Mouse (Mus musculus): ENCODE measurements around the gene Vps33a. TPM values are rescaled to one million over a fixed set of nuclear protein-coding genes. Genes with fewer than 3 reads are reported as not detected.

The Vps33a gene
- 12.9 and 15.9 TPM in 2 replicates for polyA plus RNA-seq (2012; rRNA removed)

GRCm38 (mm10) chr5:123572357-123573186 lies at the start of gene Vps33a:
Vps33a (minus strand) TSS chr5:123573038.
- TF ChIP-seq CTCF (IDR thresholded peaks at IDR 0.05; ENCODE audit: insufficient read depth, low read length) (no peak), POLR2A (IDR thresholded peaks at IDR 0.05; ENCODE audit: borderline replicate concordance, extremely low read depth, low read depth, low read length) (peak; percentile 93)
- H3K4me3 ChIP-seq (replicated peaks; ENCODE audit: extremely low read depth, low read depth, low read length) = peak within 1 kb of the TSS; percentile 98
- WGBS = under 1% methylated on average over 54 of the region's 54 CpGs

DNA sequence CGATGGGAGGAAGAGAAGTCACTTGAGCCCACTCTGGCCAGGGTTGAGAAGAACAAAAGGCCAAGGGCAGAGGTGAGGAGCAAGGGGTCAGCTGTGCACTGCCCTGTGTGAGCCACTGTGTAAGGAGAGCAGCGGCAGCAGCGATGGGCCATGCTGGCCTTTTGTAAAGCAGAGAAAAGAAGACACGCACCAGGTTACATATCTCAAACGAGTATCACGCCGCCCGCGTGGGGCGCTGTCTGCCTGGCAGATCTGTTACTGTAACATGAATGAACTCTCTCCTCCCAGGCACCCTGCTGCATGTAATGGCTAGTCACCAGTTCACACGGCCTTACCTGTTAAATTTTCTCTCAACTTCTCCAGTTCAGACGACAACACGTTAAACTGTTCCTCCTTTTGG lies 49.6 kb upstream of the Vps33a start:
- TF ChIP-seq POLR2A (IDR thresholded peaks at IDR 0.05; ENCODE audit: borderline replicate concordance, extremely low read depth, low read depth, low read length) (no peak), CTCF (IDR thresholded peaks at IDR 0.05; ENCODE audit: insufficient read depth, low read length) (no peak)
- whole genome bisulfite sequencing = 87% methylated on average over 13 of the region's 13 CpGs
- Histone ChIP-seq H3K4me1 (ENCODE audit: control insufficient read depth, insufficient read depth, low read length) (no peaks in the 10 kb centered on the region), H3K4me3 (replicated peaks; ENCODE audit: extremely low read depth, low read depth, low read length) (no peak overlapping the region)
- DNase-seq = no peak

More at GRCm38 (mm10) chr5:123572357-123573186, at the start of gene Vps33a:
- DNase-seq = peak; percentile 93
- H3K4me1 ChIP-seq (ENCODE audit: control insufficient read depth, insufficient read depth, low read length) = peaks cover 4% of the 10 kb centered on the region; the same call in 1 of the 2 replicates

DNA sequence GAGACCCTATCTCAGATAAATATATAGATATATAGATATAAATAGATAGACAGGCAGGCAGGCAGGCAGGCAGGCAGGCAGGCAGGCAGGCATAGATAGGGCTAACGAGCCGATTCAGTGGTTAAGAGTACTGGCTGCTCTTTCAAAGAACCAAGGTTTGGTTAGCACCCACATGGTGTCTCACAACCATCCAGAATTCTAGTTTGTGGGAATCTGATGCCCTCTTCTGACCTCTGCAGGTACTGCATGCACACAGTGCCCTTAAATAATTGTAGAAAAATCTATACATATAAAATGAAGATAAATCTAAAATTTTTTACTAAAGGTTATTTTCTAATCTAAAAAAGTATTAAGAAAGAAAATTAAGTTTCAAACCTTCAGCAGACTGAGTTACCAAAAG lies 45.7 kb upstream of the Vps33a start:
- no peak for DNase-seq
- Histone ChIP-seq H3K4me1 (ENCODE audit: control insufficient read depth, insufficient read depth, low read length) (no peaks in the 10 kb centered on the region), H3K4me3 (replicated peaks; ENCODE audit: extremely low read depth, low read depth, low read length) (no peak overlapping the region)
- WGBS = 69% methylated on average over 2 of the region's 2 CpGs
- TF ChIP-seq CTCF (IDR thresholded peaks at IDR 0.05; ENCODE audit: insufficient read depth, low read length) (no peak), POLR2A (IDR thresholded peaks at IDR 0.05; ENCODE audit: borderline replicate concordance, extremely low read depth, low read depth, low read length) (no peak)

- no peak overlapping the region for H3K4me3 ChIP-seq (replicated peaks; ENCODE audit: extremely low read depth, low read depth, low read length)
- TF ChIP-seq CTCF (IDR thresholded peaks at IDR 0.05; ENCODE audit: insufficient read depth, low read length) = no peak
- TF ChIP-seq POLR2A (IDR thresholded peaks at IDR 0.05; ENCODE audit: borderline replicate concordance, extremely low read depth, low read depth, low read length) = no peak
- WGBS = 89% methylated on average over 24 of the region's 24 CpGs
These were observed 41.4 kb upstream of the Vps33a start for GRCm38 (mm10) chr5:123614246-123614645.

DNA sequence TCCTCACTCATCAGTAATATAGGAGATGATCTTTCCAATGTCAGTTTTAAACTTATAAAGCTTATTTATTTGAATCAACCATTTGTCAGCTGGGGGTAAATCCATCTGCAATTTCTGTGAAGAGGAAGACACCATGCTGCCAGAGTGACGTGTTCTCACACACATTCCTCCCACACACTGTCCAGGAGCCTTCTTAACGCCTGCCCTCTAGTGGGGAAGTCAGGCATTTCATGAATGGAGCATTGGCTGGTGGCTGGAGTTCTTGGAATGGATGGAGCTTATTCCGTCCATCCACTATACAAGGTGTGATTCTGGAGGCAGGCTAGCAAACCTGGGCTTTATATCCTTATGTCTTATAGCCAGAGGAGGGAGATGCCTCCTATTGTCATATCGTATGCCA lies 37.0 kb upstream of the Vps33a start:
- TF ChIP-seq CTCF (IDR thresholded peaks at IDR 0.05; ENCODE audit: insufficient read depth, low read length) (peak; percentile 94), POLR2A (IDR thresholded peaks at IDR 0.05; ENCODE audit: borderline replicate concordance, extremely low read depth, low read depth, low read length) (no peak)
- H3K4me3 ChIP-seq (replicated peaks; ENCODE audit: extremely low read depth, low read depth, low read length) = no peak overlapping the region
- WGBS = 31% methylated on average over 4 of the region's 4 CpGs
- peaks cover 4% of the 10 kb centered on the region for H3K4me1 ChIP-seq (ENCODE audit: control insufficient read depth, insufficient read depth, low read length)
- DNase-seq = peak; percentile 67

More at GRCm38 (mm10) chr5:123614246-123614645, 41.4 kb upstream of the Vps33a start:
- H3K4me1 ChIP-seq (ENCODE audit: control insufficient read depth, insufficient read depth, low read length) = no peaks in the 10 kb centered on the region
- no peak for DNase-seq

DNA sequence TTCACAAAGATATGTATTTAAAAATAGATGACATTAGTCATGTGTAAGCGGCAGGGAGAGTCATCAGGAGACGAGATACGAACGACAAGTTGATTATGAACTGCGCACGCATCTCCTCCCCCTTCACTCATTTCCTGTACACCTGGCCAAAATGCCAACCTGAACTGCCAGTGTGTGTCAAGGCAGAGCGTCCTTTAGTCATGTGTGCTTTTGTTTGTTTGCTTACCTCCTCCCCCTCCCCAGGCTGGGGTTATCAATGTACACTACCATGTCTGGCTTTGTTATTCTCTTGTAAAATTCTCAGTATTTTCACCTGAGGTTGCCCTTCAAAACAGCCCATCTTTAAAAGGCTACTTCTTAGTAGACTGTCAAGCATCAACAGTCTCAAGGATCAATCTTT lies 36.6 kb upstream of the Vps33a start:
- TF ChIP-seq POLR2A (IDR thresholded peaks at IDR 0.05; ENCODE audit: borderline replicate concordance, extremely low read depth, low read depth, low read length) (no peak), CTCF (IDR thresholded peaks at IDR 0.05; ENCODE audit: insufficient read depth, low read length) (no peak)
- 91% methylated on average over 7 of the region's 7 CpGs for WGBS
- Histone ChIP-seq H3K4me1 (ENCODE audit: control insufficient read depth, insufficient read depth, low read length) (peaks cover 4% of the 10 kb centered on the region), H3K4me3 (replicated peaks; ENCODE audit: extremely low read depth, low read depth, low read length) (no peak overlapping the region)
- no peak for DNase-seq

- no peak for DNase-seq
- TF ChIP-seq POLR2A (IDR thresholded peaks at IDR 0.05; ENCODE audit: borderline replicate concordance, extremely low read depth, low read depth, low read length) (no peak), CTCF (IDR thresholded peaks at IDR 0.05; ENCODE audit: insufficient read depth, low read length) (no peak)
- no peak overlapping the region for H3K4me3 ChIP-seq (replicated peaks; ENCODE audit: extremely low read depth, low read depth, low read length)
- H3K4me1 ChIP-seq (ENCODE audit: control insufficient read depth, insufficient read depth, low read length) = peaks cover 4% of the 10 kb centered on the region
- WGBS = 47% methylated on average over 3 of the region's 3 CpGs
These were observed 34.4 kb upstream of the Vps33a start for GRCm38 (mm10) chr5:123607211-123607669.

GRCm38 (mm10) chr5:123603496-123603895 lies 30.7 kb upstream of the Vps33a start:
- TF ChIP-seq POLR2A (IDR thresholded peaks at IDR 0.05; ENCODE audit: borderline replicate concordance, extremely low read depth, low read depth, low read length) (0 out of 2 replicates have a peak, but pooled peaks have one; percentile 25), CTCF (IDR thresholded peaks at IDR 0.05; ENCODE audit: insufficient read depth, low read length) (no peak)
- Histone ChIP-seq H3K4me3 (replicated peaks; ENCODE audit: extremely low read depth, low read depth, low read length) (peak overlapping the region; percentile 52), H3K4me1 (ENCODE audit: control insufficient read depth, insufficient read depth, low read length) (peaks cover 4% of the 10 kb centered on the region)
- no peak for DNase-seq
- 38% methylated on average over 11 of the region's 11 CpGs for WGBS

- TF ChIP-seq CTCF (IDR thresholded peaks at IDR 0.05; ENCODE audit: insufficient read depth, low read length) (no peak), POLR2A (IDR thresholded peaks at IDR 0.05; ENCODE audit: borderline replicate concordance, extremely low read depth, low read depth, low read length) (no peak)
These were observed 29.3 kb upstream of the Vps33a start for GRCm38 (mm10) chr5:123602174-123602573.

More at GRCm38 (mm10) chr5:123602174-123602573, 29.3 kb upstream of the Vps33a start:
- Histone ChIP-seq H3K4me1 (ENCODE audit: control insufficient read depth, insufficient read depth, low read length) (no peaks in the 10 kb centered on the region; the same call in 1 of the 2 replicates), H3K4me3 (replicated peaks; ENCODE audit: extremely low read depth, low read depth, low read length) (no peak overlapping the region)
- no peak for DNase-seq
- 86% methylated on average over 6 of the region's 6 CpGs for WGBS
